Mouse (Mus musculus) right cerebral cortex, adult 2 months (tissue): ENCODE data around the gene Atp8b4.
"Not testable (repeated sequence)": the region's sequence is repeated elsewhere in the genome, so short reads cannot be mapped to it uniquely, and the experiment has no call there.

Source experiments
- DNase-seq, 2 experiments: peaks; one replicate each; pipeline ENCODE4 v3.0.0; 2021 to 2022; ENCODE audit warnings: low spot score in 2 of 2

Atp8b4 gene

DNA sequence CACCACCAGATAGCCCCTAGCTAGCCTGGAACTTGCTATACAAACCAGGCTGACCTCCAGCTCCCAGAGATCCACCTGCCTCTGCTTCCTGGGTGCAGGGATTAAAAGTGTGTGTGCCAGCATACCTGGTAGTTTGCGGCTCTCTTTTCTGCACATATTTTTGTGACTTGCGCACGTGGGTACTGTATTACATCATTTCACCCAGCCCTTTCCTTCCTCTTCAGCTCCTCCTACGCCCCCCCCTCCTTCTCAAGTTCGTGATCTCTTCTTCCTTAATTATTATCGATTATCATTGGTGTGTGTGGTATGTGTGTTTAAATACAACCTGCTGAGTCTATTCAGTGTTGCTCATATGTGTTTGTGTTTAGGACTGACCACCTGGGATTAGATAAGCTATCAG lies at the start of gene Atp8b4:
Gene Atp8b4 (minus strand): TSS at position 154 of the 400 bp plus-strand sequence.
- no peak for DNase-seq

DNA sequence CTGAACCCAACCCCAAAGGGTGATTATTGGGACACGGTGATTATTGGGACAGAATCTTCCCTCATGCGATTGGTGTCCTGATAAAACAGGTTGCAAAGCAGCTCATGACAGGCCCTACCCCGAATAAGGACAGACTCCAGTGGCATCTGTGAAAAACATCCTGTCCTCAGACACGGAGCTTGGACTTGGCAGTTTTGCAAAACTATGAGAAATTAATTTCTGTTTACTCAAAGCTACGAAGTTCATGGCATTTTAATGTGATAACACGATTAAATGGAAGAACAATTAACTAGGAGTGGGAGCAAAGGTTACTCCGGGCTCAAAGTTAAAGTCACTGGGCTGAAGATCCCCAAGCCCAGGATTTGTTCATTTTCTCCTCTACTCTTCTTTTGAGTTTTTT lies 49.2 kb upstream of the Atp8b4 start:
- no peak for DNase-seq

DNA sequence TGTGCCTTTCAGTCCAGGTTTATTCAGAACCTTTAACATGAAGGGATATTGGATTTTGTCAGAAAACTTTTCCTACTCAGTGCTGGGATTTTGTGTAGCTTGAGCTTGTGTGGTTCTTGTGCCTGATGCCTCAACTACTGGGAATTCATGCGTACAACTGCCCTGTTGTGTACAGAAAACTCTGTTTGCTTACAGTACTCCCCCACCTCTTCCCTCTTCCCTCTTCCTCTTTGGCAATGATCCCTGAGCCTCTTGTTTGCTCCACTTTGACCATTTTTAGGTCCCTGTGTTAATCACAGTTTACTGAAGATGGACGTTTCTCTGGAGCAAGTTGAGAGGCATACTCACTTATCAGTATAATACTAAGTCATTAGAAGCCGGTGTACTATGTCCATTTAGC lies 45.9 kb upstream of the Atp8b4 start:
- DNase-seq, result no peak

DNA sequence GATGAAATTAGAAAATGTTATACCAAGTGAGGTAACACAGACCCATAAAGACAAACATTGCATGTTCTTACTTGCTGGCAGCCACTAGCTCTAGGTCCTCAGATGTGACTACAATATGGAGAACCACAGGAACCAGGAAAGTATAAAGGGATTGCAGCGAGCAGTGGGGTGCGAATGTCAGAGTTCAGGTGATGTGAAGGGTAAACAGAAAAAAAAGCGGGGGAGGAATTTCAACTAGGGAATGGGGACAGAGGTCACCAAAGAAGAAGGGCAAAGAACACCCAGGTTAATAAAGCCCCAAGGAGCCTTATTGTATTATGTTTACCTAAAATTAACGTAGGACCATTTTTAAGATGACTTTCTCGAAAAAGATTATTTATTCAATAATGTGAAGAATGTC lies 44.8 kb upstream of the Atp8b4 start:
- DNase-seq, result no peak

DNA sequence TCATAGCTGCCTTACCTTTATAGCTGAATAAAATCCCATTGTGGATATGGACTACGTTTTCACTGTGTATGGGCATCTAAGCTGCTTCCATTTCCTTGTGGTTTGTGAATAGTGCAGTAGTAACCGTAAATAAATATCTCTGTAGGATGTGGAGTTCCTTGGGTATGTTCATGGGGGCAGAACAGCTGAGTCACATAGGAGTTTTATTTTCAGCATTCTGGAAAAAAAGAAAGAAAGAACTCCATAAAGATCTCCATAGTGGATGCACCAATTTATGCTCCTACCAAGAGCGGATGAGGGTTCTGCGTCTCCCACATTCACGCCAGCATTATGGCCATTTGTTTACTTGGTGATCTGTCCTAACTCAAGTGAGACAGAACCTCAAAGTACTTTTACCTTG lies 41.7 kb upstream of the Atp8b4 start:
- no peak for DNase-seq

DNA sequence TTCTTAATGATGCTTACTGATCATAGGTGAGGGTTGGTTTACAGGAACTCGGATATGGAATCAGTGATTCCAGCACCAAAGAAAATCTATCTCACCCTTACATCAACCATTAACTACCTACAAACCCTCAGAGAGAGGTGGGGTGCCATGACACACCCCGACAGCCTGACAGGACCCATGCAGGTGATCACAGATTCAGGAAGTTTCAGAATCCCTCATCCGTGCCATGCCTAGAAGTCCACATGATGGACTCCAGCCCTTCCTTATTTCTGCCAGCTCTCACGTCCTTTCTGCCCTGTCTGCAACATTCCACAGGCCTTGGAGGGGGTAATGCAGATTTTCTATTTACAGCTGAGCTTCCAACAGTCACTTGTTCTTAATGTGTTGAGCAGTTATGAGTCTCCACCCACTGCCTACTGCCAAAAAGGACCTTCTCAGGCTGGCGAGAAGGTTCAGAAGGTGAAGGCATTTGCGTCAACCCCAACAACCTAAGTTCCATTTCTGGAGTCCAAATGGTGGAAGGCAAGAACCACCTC lies 40.0 kb upstream of the Atp8b4 start:
- no peak for DNase-seq

DNA sequence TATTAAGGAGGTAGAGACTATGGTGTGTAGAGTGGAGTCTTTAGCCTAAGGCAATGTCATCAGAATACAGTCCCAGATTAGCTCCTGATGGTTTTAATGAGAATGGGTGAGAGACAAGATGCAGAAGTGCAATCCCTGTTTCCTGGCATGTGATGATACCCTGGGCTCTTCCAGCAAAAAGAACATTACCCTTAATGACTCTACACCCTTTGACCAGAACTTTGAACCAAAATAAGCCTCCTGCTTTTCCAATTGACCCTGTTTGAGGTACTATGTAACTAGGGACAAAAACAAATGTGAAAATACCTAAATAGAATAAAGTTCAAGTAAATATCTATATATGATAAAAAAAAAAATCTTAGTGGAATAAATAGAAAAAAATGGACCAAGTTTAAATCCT lies 37.2 kb upstream of the Atp8b4 start:
- no peak for DNase-seq

DNA sequence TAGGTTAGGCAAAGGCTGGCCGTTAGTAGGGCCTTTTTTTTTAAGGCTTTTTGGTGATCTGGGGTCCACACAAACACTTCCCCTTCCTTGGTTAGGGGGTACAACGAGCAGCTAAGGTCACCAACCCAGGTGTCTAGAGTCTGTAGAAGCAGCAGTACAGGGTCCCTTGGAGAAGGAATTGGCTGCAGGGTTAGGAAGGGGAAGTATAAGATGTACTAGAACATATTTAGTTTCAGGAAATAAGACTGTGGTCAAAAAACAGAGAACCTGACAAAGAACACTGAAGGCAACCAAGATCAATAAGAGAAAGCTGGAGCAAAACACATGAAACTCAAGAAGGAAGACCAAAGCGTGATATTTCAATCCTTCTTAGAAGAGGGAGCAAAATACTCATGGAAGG lies 30.1 kb upstream of the Atp8b4 start:
- no peak for DNase-seq

DNA sequence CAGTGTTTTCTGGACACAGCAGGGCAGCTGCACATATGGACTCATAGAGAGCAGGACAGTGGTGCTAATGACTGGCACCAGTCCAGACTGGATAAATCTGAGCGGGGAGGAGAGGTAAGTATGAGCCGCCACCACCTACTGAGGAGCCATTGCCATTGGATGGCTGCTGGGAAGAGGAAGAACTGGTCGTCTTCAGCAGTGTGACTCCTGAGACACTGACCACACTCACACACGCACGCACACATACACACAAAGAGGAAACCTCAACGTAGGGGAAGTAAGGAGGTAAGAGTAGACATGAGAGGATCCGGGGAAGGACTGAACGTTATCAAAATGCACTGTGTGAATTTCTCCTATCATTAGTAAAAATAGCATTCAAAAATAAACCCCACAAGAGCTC lies 27.0 kb upstream of the Atp8b4 start:
- no peak for DNase-seq

DNA sequence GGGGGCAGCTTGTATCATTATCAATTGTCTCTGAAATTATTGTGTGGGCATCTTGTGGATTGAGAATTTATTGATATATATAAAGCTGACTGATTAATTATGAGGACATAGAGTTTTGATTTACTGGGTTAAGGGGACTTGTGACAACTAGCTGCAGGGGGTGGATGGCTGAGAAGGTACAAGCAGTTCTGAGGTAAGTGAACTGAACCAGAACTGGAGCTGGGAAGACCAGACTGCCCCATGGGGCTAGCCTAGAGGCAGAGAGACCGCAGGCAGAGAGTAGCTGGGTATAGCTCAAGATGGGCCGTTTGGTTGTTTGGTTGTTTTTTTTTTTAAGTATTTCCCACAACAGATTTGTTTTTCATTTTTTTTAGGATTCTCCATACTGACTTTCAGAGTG lies 23.8 kb upstream of the Atp8b4 start:
- DNase-seq, result no peak

DNA sequence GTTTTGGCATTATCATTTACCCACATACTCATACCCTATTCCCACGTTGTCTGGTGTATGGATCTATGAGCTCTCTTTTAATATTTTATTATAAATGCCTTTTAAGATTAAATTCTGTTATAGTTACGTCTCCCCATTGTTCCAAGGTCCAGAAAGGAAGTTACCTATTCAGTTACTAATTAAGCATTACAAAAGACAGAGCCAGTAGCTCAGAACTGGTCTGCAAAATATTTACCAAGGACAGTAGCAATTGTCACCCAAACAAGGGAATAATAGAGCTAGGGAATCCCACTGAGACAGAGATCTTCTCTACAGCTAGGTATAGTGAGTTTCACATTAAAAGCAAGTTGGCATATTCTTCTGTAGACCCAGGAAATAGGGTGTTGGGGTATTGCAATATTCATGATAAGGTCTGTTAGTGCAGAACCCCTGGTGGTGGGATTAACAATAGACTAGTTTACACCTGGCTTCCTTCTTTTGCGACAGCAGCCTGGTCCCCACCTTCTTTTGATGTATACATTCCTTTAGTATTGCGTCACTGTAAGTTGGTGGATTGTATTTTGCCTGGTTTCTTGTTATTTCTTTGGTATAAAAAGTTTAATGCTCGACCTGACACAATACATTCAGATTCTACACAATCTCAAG lies 22.7 kb upstream of the Atp8b4 start:
- DNase-seq, result not testable (repeated sequence)

DNA sequence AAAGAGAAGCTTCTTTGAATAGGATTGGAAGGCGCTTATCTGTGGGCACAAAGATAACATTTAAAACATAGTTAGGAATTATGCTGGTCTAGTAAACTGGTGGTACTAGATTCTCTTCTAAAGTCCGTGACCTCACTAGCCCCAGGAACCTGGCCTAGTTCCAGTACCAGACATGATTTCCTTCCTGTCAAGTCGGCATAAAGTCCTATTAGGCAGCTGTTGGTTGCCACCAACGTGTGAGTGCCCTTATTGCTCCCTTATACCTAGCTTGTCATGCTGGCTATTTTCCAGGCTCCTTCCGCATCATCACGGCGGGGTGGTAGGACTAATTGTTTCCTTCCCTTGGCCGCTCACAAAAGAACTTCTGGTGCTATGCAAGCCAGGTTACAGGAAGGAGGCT lies 21.6 kb upstream of the Atp8b4 start:
- no peak for DNase-seq

DNA sequence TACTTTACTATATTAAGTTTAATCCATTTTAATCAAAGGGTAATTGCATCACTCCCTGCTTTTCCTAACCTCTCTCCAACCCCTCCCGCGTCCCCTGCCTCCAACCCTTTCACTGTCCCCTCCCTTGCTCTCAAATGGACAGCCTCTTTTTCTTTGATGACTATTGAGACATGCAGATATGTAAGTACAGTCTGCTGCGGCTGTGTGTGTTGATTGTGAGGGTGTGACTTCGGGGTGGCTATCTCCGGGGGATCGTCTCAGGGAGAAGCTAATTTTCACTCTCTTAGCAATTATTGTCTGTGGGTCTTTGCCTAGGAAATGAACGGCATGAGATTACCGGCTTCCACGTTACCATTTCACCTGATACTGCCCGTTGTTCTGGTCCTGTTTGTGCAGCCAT lies 21.0 kb upstream of the Atp8b4 start:
- no peak for DNase-seq

DNA sequence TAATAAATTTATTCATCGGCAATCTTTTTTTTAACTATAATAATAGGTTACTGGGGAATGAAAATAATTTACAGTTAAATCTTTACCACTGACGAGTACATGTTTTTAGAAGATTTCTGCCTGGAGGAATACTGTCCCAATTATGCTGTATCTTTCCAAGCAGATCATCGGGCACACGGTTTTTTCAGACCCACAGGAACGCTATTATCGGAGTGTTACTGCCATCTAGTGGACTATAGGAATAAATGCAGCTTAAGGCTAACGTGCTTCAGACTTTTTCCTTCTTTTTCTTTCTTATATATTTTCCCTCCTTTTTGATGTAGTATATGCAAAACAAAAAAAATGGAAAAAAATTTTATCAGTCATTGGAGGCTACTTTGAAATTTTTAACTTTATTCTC lies 20.4 kb upstream of the Atp8b4 start:
- peak in 1 of 2 experiments; percentile 6 for DNase-seq

DNA sequence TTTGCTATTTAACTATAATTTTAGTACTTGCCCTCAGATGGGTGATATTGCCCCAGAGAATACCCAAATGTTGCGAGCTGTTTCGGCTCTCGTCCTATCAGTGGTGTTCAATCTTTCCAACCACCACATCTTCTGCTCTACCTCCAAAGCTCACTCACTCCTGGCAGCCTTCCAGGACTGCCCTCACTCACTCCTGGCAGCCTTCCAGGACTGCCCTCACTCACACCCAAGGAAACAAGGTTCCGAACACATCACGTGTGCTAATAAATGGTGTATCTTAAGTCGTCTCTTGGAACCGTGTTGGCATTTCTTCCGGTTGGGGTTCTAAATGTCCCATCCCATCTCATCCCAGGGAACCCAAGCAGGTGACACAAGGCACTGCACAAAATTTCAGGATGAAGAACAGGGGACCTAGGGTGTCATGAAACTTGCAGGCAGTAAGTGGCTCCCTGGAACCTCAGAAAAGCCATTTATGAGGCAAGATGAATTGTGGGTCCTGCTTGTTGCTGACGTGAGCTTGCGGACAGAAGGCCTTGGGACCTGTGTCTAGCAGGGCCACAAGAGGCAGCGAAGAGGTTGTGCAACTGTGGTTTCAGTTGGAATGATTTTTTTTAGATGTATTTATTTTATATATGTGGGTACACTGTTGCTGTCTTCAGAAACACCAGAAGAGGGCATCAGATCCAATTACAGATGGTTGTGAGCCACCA lies 19.6 kb upstream of the Atp8b4 start:
- no peak for DNase-seq

DNA sequence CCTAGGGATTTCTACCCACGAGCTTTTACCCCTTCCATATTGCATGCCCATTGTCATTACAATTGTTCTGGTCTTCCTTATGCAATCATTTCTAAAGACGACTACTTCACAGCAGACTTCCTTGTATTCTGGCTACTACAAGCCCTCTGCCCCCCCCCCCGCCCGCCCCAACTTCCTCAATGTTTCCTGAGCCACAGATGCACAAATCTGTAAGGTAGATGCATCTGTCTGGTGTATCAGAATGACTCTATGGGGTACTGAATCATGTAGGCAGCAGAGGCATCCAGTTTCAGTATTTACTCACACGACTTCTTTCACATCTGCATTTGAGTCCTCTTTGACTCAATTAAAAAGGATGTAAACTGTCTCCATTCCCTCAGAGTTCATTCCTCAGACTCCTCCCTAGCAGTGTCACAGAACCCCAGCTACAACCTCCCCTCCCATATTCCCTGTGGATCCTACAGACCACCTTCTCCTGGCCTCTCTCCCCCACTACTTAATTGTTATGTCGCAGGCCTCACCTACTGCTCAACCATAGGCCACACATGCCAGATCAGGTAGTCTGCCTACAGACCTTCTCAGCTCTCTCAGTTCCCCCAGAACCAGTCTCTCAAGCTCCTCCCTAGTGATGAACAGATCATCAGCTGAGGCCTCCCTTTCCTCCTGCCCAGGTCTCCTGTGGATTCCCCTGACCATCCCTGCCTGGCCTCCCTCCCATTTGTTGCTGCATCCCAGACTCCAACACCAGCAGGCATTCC lies 14.8 kb upstream of the Atp8b4 start:
- DNase-seq, result no peak

DNA sequence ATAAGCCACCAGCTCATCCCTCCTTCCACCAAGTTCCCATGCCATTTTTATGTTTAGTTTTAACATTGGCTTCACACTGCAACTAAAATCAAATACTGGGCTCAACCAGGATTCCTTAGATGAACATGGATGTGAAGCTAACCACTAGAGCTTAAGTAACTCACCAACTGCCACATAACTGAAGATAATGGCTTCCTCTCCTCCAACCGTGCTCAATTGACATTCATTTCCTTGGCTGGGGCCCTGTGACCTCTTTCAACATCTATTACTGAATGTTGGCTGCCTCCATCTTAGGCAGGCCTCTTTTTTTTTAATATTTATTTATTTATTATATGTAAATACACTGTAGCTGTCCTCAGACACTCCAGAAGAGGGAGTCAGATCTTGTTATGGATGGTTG lies 7.8 kb upstream of the Atp8b4 start:
- DNase-seq, result no peak

DNA sequence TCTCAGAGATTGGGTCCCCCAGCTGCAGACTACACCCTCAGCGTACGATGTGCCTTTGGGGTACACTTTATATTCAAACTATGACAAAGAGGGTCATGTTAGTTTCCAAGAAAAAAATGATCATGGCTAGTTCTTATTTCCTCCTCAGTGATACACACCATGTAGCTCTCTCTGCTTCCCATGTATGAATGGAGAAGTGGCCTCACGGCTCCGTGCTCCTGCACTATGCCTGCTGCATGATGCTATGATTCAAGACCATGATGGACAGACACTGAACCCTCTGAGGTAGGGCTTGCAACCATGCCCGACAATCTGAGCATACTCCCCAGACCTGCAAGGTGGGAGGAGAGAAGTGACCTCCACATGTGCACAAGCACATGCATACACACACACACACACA lies 7.0 kb upstream of the Atp8b4 start:
- DNase-seq, result no peak

DNA sequence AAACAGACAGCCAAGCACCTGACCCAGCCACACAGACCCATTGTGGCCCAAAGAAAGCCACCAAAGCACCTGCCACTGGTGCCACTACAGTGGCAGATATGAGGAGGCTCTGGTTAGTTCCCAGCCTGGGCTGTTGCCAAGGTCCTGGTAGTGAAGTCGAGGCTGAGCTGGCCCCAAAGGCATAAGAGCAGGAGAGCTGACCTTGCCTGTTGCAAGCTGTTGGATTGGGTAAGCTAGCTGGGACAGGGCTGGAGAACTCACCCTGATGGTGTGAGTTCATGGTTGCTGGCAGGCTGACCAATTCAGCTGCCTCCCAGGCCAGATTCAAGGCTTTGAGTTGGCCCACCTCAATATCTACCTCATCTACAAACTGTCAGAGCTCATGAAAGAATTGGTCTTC lies 4.7 kb upstream of the Atp8b4 start:
- no peak for DNase-seq

DNA sequence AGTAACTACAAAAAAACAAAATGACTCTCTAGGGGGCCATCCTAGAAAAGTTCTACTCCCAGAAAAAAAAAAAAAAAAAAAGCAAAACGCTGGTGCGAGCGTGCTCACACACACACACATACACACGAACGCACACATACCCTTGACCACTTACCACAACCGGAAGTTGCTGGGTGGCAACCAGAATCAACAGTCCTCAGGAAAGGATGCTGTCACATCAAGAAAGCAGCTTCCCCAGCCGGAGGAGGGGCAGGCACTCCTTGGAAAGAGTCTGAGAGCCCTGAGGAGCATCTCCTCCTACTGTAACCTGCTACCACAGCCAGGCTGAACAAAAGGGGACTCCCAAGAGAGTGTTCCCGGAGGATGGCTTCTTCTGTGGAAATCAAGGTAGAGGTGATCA lies 744 bp downstream of the Atp8b4 start:
- DNase-seq, result no peak

DNA sequence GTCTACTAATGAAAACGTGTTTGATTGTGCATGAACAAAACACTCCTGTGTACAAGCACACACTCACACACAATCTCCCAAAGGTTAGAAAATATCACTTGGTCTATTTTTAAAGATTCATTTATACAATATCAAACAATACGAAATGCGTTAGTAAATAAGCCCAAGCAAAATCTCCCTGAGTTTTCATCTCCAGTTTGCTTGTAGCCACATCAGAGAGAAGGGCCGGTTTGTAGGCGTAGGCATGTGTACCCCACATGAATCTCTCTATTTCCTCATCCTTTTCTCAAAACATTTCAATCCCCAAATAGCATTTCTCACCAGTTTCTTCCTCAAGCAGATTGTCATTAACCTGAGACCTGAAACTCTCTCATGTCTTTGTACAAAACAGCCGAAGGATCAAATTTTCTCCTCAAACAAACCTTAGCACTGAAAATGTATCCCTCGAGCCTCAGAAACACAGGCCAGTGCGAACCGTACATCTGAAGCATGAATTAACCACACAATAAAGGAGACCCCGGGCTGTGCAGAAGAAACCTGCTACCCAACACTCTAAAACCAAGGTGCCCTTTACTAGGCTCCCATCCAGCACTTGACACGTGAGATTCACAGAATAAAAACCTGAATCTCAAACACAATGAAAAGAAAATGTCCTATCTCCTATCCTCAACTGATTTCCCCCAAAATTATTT lies 1.6 kb downstream of the Atp8b4 start:
- no peak for DNase-seq

DNA sequence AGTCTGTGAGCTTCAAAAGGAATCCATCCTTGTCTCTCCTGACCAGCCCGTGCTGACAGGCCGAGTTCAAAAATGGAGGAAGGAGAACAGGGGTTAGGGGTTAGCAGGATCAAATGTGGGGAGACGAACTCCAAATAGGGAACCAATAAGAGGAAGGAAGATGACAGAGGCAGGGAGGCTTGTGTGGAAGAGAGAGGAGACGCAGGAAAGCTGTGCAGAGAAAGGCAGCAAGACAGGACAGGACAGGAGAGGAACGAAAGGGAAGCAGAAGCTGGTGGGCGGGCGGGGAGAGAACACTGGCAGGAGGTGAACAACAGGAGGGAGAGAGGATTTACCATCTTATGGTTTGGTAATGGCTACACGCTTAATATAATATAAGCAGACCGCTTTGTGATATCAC lies 3.6 kb downstream of the Atp8b4 start:
- no peak for DNase-seq
